Mouse (Mus musculus) limb, embryonic 11.5 days (tissue): Measurements from ENCODE around the gene Ccnt1. TPM values are rescaled to one million over a fixed set of nuclear protein-coding genes. Genes with fewer than 3 reads are reported as not detected.

ENCODE experiments used
- ATAC-seq: fragments of 200-750 bp; cut with Nextera tagmentation; 2 replicates; pipeline ENCODE4 v1.8.0; 2017; ENCODE audit warnings: low read depth; ENCODE audit not compliant: insufficient number of reproducible peaks, low FRiP score, low TSS enrichment
- DNase-seq: peaks from one replicate; pipeline ENCODE4 v3.0.0-alpha.2; 2015; ENCODE audit warnings: low spot score
- H3K27ac ChIP-seq: fragments of 300-500 bp; sonication (generic); replicated peaks from 2 replicates; pipeline ENCODE4 v1.5.1; 2014; ENCODE audit warnings: low read depth, mild to moderate bottlenecking, low read length
- H3K27me3 ChIP-seq: fragments of 300-500 bp; sonication (generic); 2 replicates; pipeline ENCODE4 v1.6.1; 2014; ENCODE audit warnings: mild to moderate bottlenecking, low read length, mixed read lengths; ENCODE audit not compliant: control insufficient read depth, insufficient read depth
- H3K36me3 ChIP-seq: fragments of 300-500 bp; sonication (generic); 2 replicates; pipeline ENCODE4 v1.6.1; 2014; ENCODE audit warnings: mild to moderate bottlenecking, low read length, moderate library complexity, mixed read lengths; ENCODE audit not compliant: control insufficient read depth, insufficient read depth
- H3K4me1 ChIP-seq: fragments of 300-500 bp; sonication (generic); 2 replicates; pipeline ENCODE4 v1.6.1; 2014; ENCODE audit warnings: low read length, mixed read lengths; ENCODE audit not compliant: control insufficient read depth, insufficient read depth
- H3K4me2 ChIP-seq: fragments of 300-500 bp; sonication (generic); 2 replicates; pipeline ENCODE4 v1.6.1; 2014; ENCODE audit warnings: low read depth, mild to moderate bottlenecking, moderate library complexity; ENCODE audit not compliant: severe bottlenecking
- H3K4me3 ChIP-seq: fragments of 300-500 bp; sonication (generic); 2 replicates; pipeline ENCODE4 v1.5.1; 2014; ENCODE audit warnings: low read depth, low read length
- H3K9ac ChIP-seq: fragments of 300-500 bp; sonication (generic); 2 replicates; pipeline ENCODE4 v1.6.1; 2014; ENCODE audit warnings: mild to moderate bottlenecking, low read length
- H3K9me3 ChIP-seq: fragments of 300-500 bp; sonication (generic); 2 replicates; pipeline ENCODE4 v1.6.1; 2016; ENCODE audit warnings: low read length; ENCODE audit not compliant: control insufficient read depth
- WGBS: fragments of 180-500 bp; shearing (Covaris S2); extraction: QIAGEN DNeasy Blood & Tissue Kit; methylation state at CpG from one replicate; pipeline ENCODE4 v1.1.7; 2014; 5-methylcytosine and 5-hydroxymethylcytosine counted together
- polyA plus RNA-seq: library from polyadenylated mRNA; unstranded; fragments of >200 nt; fragmentation: Nextera tagmentation; extraction: Ambion mirVana; gene quantifications from 2 replicates; pipeline ENCODE4 v1.2.1, GENCODE M21; 2014

The Ccnt1 gene
- polyA plus RNA-seq, 1 experiment from 2014 or later: 62.9 TPM

DNA sequence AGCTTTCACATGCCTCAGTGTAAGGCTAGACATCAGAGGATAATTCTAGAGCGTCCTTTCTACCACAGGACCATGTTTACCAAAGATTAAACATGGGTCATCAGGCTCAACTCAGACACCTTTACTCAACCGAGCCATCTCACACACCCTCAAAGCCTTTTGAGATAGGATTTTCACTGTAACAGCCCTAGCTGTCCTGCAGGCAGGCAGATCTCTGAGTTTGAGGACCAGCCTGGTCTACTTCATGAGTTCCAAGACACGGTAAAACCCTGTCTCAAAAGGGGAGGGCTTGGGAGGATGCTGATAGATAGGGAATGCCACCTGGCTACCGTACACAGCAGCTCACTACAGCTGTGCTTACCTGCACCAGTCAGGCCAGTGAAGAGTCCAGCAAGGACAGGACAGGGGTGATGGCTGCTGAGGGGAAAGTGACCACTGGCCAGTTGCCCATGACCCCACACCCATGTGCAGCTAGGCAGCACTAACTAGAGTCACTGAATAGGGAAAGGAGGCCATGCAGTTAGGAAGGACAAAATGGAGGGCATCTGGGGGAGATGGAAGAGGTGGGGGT lies 843 bp downstream of the Ccnt1 start:
- H3K4me3 ChIP-seq: no peak overlapping the region
- ATAC-seq (no peak), DNase-seq (no peak)
- peaks cover 18% of the 10 kb centered on the region for H3K4me1 ChIP-seq
- no peaks in the 10 kb centered on the region for H3K9me3 ChIP-seq
- H3K36me3 ChIP-seq: peaks cover 2% of the 10 kb centered on the region; the same call in 1 of the 2 replicates
- H3K27me3 ChIP-seq: no peaks in the 10 kb centered on the region
- 86% methylated on average over 4 of the region's 4 CpGs for WGBS
- H3K4me2 ChIP-seq: no peak overlapping the region
- H3K9ac ChIP-seq: no peak overlapping the region
- H3K27ac ChIP-seq: no peak overlapping the region

DNA sequence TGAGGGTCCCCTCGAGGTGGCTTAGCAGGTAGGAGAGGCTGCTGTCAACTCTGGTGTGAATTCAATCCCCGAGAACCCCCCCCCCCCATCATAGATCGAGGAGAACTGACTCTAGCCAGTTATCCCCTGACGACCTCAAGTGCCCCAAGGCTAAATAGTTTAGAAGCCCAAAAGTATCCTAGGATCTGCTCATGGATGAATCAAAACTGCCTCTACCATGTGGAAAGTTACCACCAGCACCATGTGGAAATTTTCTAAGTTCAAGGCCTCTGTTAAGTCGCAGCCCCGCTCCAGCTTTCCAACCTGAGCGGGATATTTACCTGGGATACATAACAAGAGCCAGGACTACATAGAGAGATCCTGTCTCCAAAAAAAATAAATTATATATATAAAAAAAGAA lies 1.5 kb downstream of the Ccnt1 start:
- H3K4me3 ChIP-seq: peak overlapping the region; percentile 94
- no peaks in the 10 kb centered on the region for H3K9me3 ChIP-seq
- H3K4me1 ChIP-seq: peaks cover 18% of the 10 kb centered on the region
- peak overlapping the region; percentile 80 for H3K4me2 ChIP-seq
- DNase-seq (no peak), ATAC-seq (no peak)
- H3K36me3 ChIP-seq: peaks cover 4% of the 10 kb centered on the region; the same call in 1 of the 2 replicates
- WGBS: 68% methylated on average over 7 of the region's 7 CpGs
- no peaks in the 10 kb centered on the region for H3K27me3 ChIP-seq
- H3K27ac ChIP-seq: no peak overlapping the region
- H3K9ac ChIP-seq: no peak overlapping the region

DNA sequence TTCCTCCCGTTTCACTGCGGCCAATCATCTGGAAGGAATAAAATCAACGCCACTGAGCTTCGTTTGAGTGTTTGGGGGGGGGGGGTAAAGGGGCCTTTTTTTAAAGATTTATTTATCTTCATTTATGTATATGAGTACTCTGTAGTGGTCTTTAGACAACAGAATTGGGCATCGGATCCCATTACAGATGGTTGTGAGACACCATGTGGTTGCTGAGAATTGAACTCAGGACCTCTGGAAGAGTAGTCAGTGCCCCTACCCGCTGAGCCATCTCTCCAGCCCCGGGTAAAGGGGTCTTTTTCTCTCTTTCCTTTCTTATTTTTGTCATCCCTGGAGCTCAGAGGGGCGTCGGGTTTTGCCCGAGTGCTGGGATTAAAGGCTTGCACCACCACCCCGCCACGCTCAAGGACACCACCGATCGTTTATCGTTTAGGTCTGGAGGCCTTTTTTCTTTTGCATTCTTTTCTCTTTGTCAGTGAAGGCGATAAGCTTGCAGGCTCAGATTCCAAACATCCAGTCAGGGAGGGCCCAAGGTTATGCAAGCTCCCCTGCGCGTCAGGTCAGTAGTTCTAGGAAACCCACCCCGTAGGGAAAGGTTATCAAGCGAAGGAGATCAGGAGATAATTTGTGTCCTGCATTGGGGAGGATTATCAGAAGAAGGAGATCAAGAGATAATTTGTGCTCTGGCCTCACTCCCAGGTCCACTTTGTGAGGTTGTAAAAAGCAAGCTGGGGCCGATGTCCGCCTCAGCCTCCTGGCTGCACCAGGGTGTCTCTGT lies 2.3 kb downstream of the Ccnt1 start:
- 0 out of 2 replicates have a peak, but pooled peaks have one; percentile 5 for ATAC-seq
- peak; percentile 44 for DNase-seq
- WGBS: 5% methylated on average over 22 of the region's 22 CpGs

DNA sequence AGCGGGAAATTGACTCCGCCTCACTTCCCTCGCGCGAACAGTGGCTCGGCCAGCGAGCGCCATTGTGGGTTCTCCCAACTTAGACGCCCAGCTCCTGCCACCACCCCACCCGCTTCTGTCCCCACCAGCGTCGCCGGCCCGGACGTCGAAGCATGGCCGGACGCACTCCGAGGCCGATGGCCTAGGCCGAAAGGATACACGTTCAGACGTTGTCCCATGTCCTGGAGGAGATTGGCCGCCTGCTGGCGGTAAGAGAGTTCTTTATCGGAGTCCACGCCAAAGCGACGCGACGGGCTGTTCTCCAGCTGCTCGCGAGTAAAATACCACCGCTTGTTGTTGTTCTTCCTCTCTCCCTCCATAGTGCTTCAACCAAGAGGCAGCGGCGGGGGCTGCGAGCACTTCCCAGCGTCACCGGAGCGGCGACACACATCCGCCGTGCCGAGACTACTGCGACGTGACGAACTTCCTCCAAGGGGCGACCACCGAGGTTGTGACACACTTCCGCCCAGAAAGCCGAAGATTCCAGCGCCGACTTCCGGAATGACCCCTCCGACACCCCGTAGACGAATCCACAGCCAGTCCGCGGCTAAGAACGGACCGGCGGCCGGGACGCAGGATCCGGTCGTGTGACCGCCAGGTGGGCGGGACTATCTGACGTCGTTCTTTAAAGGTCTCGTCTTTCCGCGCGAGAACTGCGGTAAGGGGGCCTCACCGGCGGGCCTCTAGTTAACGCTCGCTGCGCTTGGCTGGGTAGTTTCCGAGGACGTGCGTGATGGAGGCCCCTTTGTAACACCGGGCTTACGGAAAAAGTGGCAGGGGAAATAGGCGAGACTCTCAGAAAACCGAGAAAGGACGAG lies 3.2 kb downstream of the Ccnt1 start:
- WGBS: under 1% methylated on average over 83 of the region's 88 CpGs
- Histone ChIP-seq H3K4me3 (peak overlapping the region; percentile 94), H3K36me3 (peaks cover 8% of the 10 kb centered on the region; the same call in 1 of the 2 replicates), H3K9me3 (no peaks in the 10 kb centered on the region), H3K27me3 (no peaks in the 10 kb centered on the region), H3K4me2 (peak overlapping the region; percentile 80), H3K4me1 (peaks cover 18% of the 10 kb centered on the region), H3K27ac (peak overlapping the region; percentile 84), H3K9ac (peak overlapping the region; percentile 93)
- DNase-seq (peak; percentile 100), ATAC-seq (peak; percentile 97)

More for the DNA sequence above, 2.3 kb downstream of the Ccnt1 start:
- peaks cover 18% of the 10 kb centered on the region for H3K4me1 ChIP-seq
- peak overlapping the region; percentile 93 for H3K9ac ChIP-seq
- H3K36me3 ChIP-seq: peaks cover 4% of the 10 kb centered on the region; the same call in 1 of the 2 replicates
- H3K4me2 ChIP-seq: peak overlapping the region; percentile 80
- H3K27me3 ChIP-seq: no peaks in the 10 kb centered on the region
- peak overlapping the region; percentile 94 for H3K4me3 ChIP-seq
- no peaks in the 10 kb centered on the region for H3K9me3 ChIP-seq
- H3K27ac ChIP-seq: peak overlapping the region; percentile 84

DNA sequence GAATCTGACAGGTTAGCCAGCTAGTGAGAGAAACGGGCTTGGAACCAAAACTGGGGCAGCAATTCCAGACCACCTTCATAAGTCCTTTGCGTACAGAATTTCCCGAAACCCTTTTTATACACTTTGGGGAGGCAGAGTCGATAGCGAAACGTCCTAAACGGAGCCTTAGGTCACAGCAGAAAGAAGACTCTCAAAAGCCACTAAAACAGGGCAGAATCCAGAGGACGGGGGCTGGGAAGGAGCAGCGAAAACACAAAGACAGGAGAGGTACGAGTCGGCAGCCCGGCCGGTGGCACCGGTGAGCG lies 3.8 kb downstream of the Ccnt1 start:
- WGBS: under 1% methylated on average over 15 of the region's 15 CpGs
- H3K27ac ChIP-seq: peak overlapping the region; percentile 82

DNA sequence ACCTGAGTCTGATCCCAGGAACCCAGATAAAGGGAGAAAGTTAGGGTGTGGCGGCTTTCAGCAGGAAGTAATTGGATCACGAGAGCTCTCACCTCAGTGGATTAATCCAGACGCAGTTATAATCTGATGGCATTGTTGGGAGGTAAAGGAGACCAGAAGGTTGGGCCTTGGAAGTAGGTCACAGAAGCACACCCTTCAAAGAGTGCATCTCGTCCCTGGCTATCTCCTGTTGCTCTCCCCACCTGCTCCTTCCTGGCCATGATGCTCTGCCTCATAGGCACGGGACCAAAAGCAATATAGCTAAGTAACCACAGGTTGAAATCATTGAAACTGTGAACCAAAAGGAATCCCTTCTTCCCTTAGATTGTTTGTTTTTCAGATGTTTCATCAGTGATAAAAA lies 13.5 kb downstream of the Ccnt1 start:
- Histone ChIP-seq H3K4me3 (no peak overlapping the region), H3K4me1 (no peaks in the 10 kb centered on the region), H3K4me2 (no peak overlapping the region), H3K36me3 (peaks cover 9% of the 10 kb centered on the region; the same call in 1 of the 2 replicates), H3K27me3 (no peaks in the 10 kb centered on the region), H3K9ac (no peak overlapping the region), H3K9me3 (no peaks in the 10 kb centered on the region), H3K27ac (no peak overlapping the region)
- DNase-seq (no peak), ATAC-seq (no peak)
- WGBS: 94% methylated on average over 5 of the region's 5 CpGs

More for the DNA sequence above, 3.8 kb downstream of the Ccnt1 start:
- H3K36me3 ChIP-seq: peaks cover 8% of the 10 kb centered on the region; the same call in 1 of the 2 replicates
- peaks cover 18% of the 10 kb centered on the region for H3K4me1 ChIP-seq
- H3K4me3 ChIP-seq: peak overlapping the region; percentile 94
- ATAC-seq (no peak), DNase-seq (no peak)
- H3K9ac ChIP-seq: peak overlapping the region; percentile 91
- H3K27me3 ChIP-seq: no peaks in the 10 kb centered on the region
- H3K4me2 ChIP-seq: peak overlapping the region; percentile 74
- H3K9me3 ChIP-seq: no peaks in the 10 kb centered on the region

DNA sequence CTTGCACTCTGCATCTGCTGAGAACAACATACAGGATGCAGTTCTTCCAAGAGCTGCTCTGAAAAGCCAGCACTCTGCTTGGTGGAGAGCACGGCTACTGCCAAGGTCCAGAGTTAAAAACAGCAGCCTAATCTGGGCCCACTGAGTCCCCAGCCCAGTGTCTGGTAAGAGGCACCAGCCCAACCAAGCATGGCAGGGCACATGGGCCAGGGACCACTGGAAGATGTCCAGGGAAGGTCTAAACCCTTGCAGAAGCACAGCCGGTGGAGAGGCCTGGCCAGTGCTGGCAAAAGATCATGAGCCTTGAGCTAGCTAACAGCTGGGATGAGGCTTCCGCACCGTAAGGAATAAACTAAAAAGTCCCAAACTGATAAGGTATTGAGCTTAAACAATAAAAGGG lies 14.8 kb downstream of the Ccnt1 start:
- WGBS: 94% methylated on average over 4 of the region's 4 CpGs
- H3K4me1 ChIP-seq: no peaks in the 10 kb centered on the region
- no peak for ATAC-seq
- H3K27ac ChIP-seq: no peak overlapping the region
- no peak overlapping the region for H3K4me3 ChIP-seq
- peaks cover 17% of the 10 kb centered on the region; the same call in 1 of the 2 replicates for H3K36me3 ChIP-seq
- H3K27me3 ChIP-seq: no peaks in the 10 kb centered on the region
- DNase-seq: no peak
- H3K4me2 ChIP-seq: no peak overlapping the region
- H3K9ac ChIP-seq: no peak overlapping the region
- no peaks in the 10 kb centered on the region for H3K9me3 ChIP-seq

DNA sequence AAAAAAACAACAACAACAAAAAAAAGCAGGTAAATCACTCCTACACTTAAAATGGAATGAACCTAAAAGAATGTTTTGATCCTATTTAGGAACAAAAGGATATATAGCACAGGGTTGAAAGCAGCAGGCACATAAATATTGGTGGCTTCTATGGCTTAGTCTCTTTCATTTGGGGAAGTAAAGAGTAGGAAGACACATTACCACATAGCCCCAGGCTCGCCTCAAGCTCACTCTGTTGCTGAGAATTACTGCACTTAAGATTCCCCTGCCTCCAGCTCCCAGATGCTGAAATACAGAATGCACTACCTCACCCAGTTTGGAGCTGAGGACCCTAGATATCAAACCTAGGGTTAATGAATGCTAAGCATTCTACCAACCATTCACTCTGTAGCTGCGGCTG lies 18.0 kb downstream of the Ccnt1 start:
- Histone ChIP-seq H3K27ac (no peak overlapping the region), H3K27me3 (no peaks in the 10 kb centered on the region), H3K36me3 (peaks cover 17% of the 10 kb centered on the region; the same call in 1 of the 2 replicates), H3K9me3 (no peaks in the 10 kb centered on the region), H3K9ac (no peak overlapping the region), H3K4me2 (no peak overlapping the region), H3K4me1 (no peaks in the 10 kb centered on the region), H3K4me3 (no peak overlapping the region)
- ATAC-seq: no peak
- WGBS: 94% methylated on average over 2 of the region's 2 CpGs
- DNase-seq: no peak
